Mouse (Mus musculus): ENCODE results near the gene Mdm2. TPM values are rescaled to one million over a fixed set of nuclear protein-coding genes. Genes with fewer than 3 reads are reported as not detected.
"Not testable (repeated sequence)": the region's sequence is repeated elsewhere in the genome, so short reads cannot be mapped to it uniquely, and the experiment has no call there.

Mdm2 gene
- polyA plus RNA-seq, 1 experiment from 2014 or later = 51.2 TPM

GRCm38 (mm10) chr10:117704314-117704963 lies 6.1 kb downstream of the Mdm2 start:
- H3K9ac ChIP-seq (ENCODE audit: low read length); H3K9me3 ChIP-seq (ENCODE audit: control insufficient read depth, low read length); H3K4me3 ChIP-seq (ENCODE audit: low read length); ATAC-seq (ENCODE audit: low read depth); H3K27ac ChIP-seq (ENCODE audit: low read length); H3K27me3 ChIP-seq (ENCODE audit: control insufficient read depth, insufficient read depth, low read depth, low read length); H3K4me1 ChIP-seq (replicated peaks; ENCODE audit: control insufficient read depth, insufficient read depth, low read length); H3K4me2 ChIP-seq (ENCODE audit: low read depth, low read length): not testable (repeated sequence)
- peaks cover 48% of the 10 kb centered on the region for H3K36me3 ChIP-seq (ENCODE audit: control insufficient read depth, insufficient read depth, low read length)
- WGBS = 98% methylated on average over 6 of the region's 6 CpGs

- H3K4me2 ChIP-seq (ENCODE audit: low read depth, low read length) = no peak overlapping the region
- H3K4me1 ChIP-seq (replicated peaks; ENCODE audit: control insufficient read depth, insufficient read depth, low read length) = 0 out of 2 replicates have a peak, but pooled peaks cover 3% of the 10 kb centered on the region
- H3K9ac ChIP-seq (ENCODE audit: low read length) = no peak overlapping the region
- peaks cover 53% of the 10 kb centered on the region for H3K36me3 ChIP-seq (ENCODE audit: control insufficient read depth, insufficient read depth, low read length)
- no peak for ATAC-seq (ENCODE audit: low read depth)
- H3K4me3 ChIP-seq (ENCODE audit: low read length) = no peak overlapping the region
- WGBS = 82% methylated on average over 3 of the region's 3 CpGs
- H3K27ac ChIP-seq (ENCODE audit: low read length) = no peak overlapping the region
- no peaks in the 10 kb centered on the region for H3K27me3 ChIP-seq (ENCODE audit: control insufficient read depth, insufficient read depth, low read depth, low read length)
- no peaks in the 10 kb centered on the region for H3K9me3 ChIP-seq (ENCODE audit: control insufficient read depth, low read length)
Measured at GRCm38 (mm10) chr10:117703506-117703905, 7.1 kb downstream of the Mdm2 start.

- Histone ChIP-seq H3K4me1 (replicated peaks; ENCODE audit: control insufficient read depth, insufficient read depth, low read length) (0 out of 2 replicates have a peak, but pooled peaks cover 3% of the 10 kb centered on the region), H3K4me3 (ENCODE audit: low read length) (no peak overlapping the region), H3K27me3 (ENCODE audit: control insufficient read depth, insufficient read depth, low read depth, low read length) (no peaks in the 10 kb centered on the region), H3K36me3 (ENCODE audit: control insufficient read depth, insufficient read depth, low read length) (peaks cover 61% of the 10 kb centered on the region), H3K4me2 (ENCODE audit: low read depth, low read length) (no peak overlapping the region), H3K9ac (ENCODE audit: low read length) (no peak overlapping the region), H3K27ac (ENCODE audit: low read length) (no peak overlapping the region), H3K9me3 (ENCODE audit: control insufficient read depth, low read length) (no peaks in the 10 kb centered on the region)
- no peak for ATAC-seq (ENCODE audit: low read depth)
- 94% methylated on average over 6 of the region's 6 CpGs for WGBS
Measured at GRCm38 (mm10) chr10:117702024-117702833, 8.3 kb downstream of the Mdm2 start.

- Histone ChIP-seq H3K9ac (ENCODE audit: low read length) (no peak overlapping the region), H3K36me3 (ENCODE audit: control insufficient read depth, insufficient read depth, low read length) (peaks cover 59% of the 10 kb centered on the region), H3K4me3 (ENCODE audit: low read length) (no peak overlapping the region), H3K4me2 (ENCODE audit: low read depth, low read length) (no peak overlapping the region), H3K4me1 (replicated peaks; ENCODE audit: control insufficient read depth, insufficient read depth, low read length) (no peaks in the 10 kb centered on the region), H3K9me3 (ENCODE audit: control insufficient read depth, low read length) (no peaks in the 10 kb centered on the region), H3K27ac (ENCODE audit: low read length) (no peak overlapping the region), H3K27me3 (ENCODE audit: control insufficient read depth, insufficient read depth, low read depth, low read length) (no peaks in the 10 kb centered on the region)
- WGBS = 89% methylated on average over 6 of the region's 6 CpGs
- no peak for ATAC-seq (ENCODE audit: low read depth)
Measured at GRCm38 (mm10) chr10:117701034-117701829, 9.3 kb downstream of the Mdm2 start.

- Histone ChIP-seq H3K4me2 (ENCODE audit: low read depth, low read length) (no peak overlapping the region), H3K27me3 (ENCODE audit: control insufficient read depth, insufficient read depth, low read depth, low read length) (no peaks in the 10 kb centered on the region), H3K4me3 (ENCODE audit: low read length) (no peak overlapping the region), H3K9ac (ENCODE audit: low read length) (no peak overlapping the region), H3K27ac (ENCODE audit: low read length) (no peak overlapping the region), H3K36me3 (ENCODE audit: control insufficient read depth, insufficient read depth, low read length) (peaks cover 66% of the 10 kb centered on the region), H3K9me3 (ENCODE audit: control insufficient read depth, low read length) (no peaks in the 10 kb centered on the region), H3K4me1 (replicated peaks; ENCODE audit: control insufficient read depth, insufficient read depth, low read length) (no peaks in the 10 kb centered on the region)
- WGBS = 89% methylated on average over 1 of the region's 1 CpGs
- no peak for ATAC-seq (ENCODE audit: low read depth)
Measured at GRCm38 (mm10) chr10:117700450-117700849, 10.1 kb downstream of the Mdm2 start.

- H3K36me3 ChIP-seq (ENCODE audit: control insufficient read depth, insufficient read depth, low read length) = peaks cover 66% of the 10 kb centered on the region
- H3K9ac ChIP-seq (ENCODE audit: low read length) = no peak overlapping the region
- H3K4me1 ChIP-seq (replicated peaks; ENCODE audit: control insufficient read depth, insufficient read depth, low read length) = no peaks in the 10 kb centered on the region
- H3K27ac ChIP-seq (ENCODE audit: low read length) = no peak overlapping the region
- H3K27me3 ChIP-seq (ENCODE audit: control insufficient read depth, insufficient read depth, low read depth, low read length) = no peaks in the 10 kb centered on the region
- no peak for ATAC-seq (ENCODE audit: low read depth)
- H3K4me2 ChIP-seq (ENCODE audit: low read depth, low read length) = no peak overlapping the region
- 88% methylated on average over 4 of the region's 4 CpGs for WGBS
- H3K4me3 ChIP-seq (ENCODE audit: low read length) = no peak overlapping the region
- H3K9me3 ChIP-seq (ENCODE audit: control insufficient read depth, low read length) = no peaks in the 10 kb centered on the region
Measured at GRCm38 (mm10) chr10:117699914-117700313, 10.6 kb downstream of the Mdm2 start.

GRCm38 (mm10) chr10:117698313-117699138 lies 12.0 kb downstream of the Mdm2 start:
- peaks cover 71% of the 10 kb centered on the region for H3K36me3 ChIP-seq (ENCODE audit: control insufficient read depth, insufficient read depth, low read length)
- ATAC-seq (ENCODE audit: low read depth) = no peak
- H3K4me3 ChIP-seq (ENCODE audit: low read length) = no peak overlapping the region
- H3K27me3 ChIP-seq (ENCODE audit: control insufficient read depth, insufficient read depth, low read depth, low read length) = no peaks in the 10 kb centered on the region
- H3K4me2 ChIP-seq (ENCODE audit: low read depth, low read length) = no peak overlapping the region
- no peaks in the 10 kb centered on the region for H3K9me3 ChIP-seq (ENCODE audit: control insufficient read depth, low read length)
- H3K9ac ChIP-seq (ENCODE audit: low read length) = no peak overlapping the region
- 95% methylated on average over 10 of the region's 10 CpGs for WGBS
- H3K4me1 ChIP-seq (replicated peaks; ENCODE audit: control insufficient read depth, insufficient read depth, low read length) = no peaks in the 10 kb centered on the region
- H3K27ac ChIP-seq (ENCODE audit: low read length) = no peak overlapping the region

GRCm38 (mm10) chr10:117697561-117698115 lies 12.9 kb downstream of the Mdm2 start:
- ATAC-seq (ENCODE audit: low read depth) = no peak
- WGBS = 94% methylated on average over 3 of the region's 3 CpGs
- no peaks in the 10 kb centered on the region for H3K4me1 ChIP-seq (replicated peaks; ENCODE audit: control insufficient read depth, insufficient read depth, low read length)

More at GRCm38 (mm10) chr10:117697561-117698115, 12.9 kb downstream of the Mdm2 start:
- Histone ChIP-seq H3K4me2 (ENCODE audit: low read depth, low read length) (no peak overlapping the region), H3K9me3 (ENCODE audit: control insufficient read depth, low read length) (no peaks in the 10 kb centered on the region), H3K27ac (ENCODE audit: low read length) (no peak overlapping the region), H3K36me3 (ENCODE audit: control insufficient read depth, insufficient read depth, low read length) (peaks cover 70% of the 10 kb centered on the region), H3K4me3 (ENCODE audit: low read length) (no peak overlapping the region), H3K9ac (ENCODE audit: low read length) (no peak overlapping the region), H3K27me3 (ENCODE audit: control insufficient read depth, insufficient read depth, low read depth, low read length) (no peaks in the 10 kb centered on the region)

Measured in lung, embryonic 16.5 days (tissue).